Mouse (Mus musculus) adrenal gland, postnatal 14 days (tissue): Measurements from ENCODE around the gene Pnpla2. TPM values are rescaled to one million over a fixed set of nuclear protein-coding genes. Genes with fewer than 3 reads are reported as not detected.
"Not testable (repeated sequence)": the region's sequence is repeated elsewhere in the genome, so short reads cannot be mapped to it uniquely, and the experiment has no call there.

Experiments
- DNase-seq: peaks from one replicate; pipeline ENCODE4 v3.0.0; 2021; ENCODE audit warnings: mixed read lengths
- total RNA-seq: library from RNA; stranded (reverse); gene quantifications from 2 replicates; pipeline ENCODE4 v1.2.3, GENCODE M21; 2021

Pnpla2 gene
- total RNA-seq, 1 experiment from 2014 or later: 1,289 TPM

DNA sequence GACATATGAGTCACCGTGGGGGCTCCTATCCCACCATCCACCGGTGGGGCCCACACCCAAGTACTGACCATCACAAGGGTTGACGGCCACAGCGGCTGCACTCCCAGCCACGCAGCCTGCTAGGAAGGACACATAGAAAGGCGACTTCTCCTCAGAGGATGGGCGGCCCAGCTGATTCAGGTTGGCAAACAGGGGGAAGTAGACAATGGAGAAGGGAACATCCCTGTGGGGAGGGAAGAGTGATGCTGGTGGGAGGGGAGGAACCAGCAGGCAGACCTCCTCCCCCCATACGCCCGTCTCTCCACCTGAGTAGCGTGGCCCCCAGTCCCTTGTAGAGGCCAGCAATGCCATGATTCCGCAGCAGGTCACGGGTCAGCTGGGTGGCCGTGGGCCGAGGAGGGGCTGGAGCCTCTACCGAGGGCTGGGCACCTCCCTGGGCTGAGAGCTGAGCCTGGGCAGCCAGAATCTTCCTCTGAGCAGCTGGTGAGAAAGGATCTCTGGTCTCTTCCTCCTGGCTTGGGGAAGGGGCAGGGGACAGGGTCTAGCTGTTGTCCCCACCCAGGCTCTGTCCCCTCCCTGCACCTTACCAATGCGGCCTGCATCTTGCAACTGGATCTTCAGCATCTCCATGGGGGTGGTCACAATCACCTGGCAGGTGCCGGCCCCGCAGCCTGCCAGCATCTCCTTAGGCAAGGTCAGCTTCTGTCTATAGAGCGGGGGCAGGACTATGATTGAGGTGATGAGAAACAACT is 23.4 kb upstream of the Pnpla2 start:
- no peak for DNase-seq

- DNase-seq: peak; percentile 90
Observed at GRCm38 (mm10) chr7:141432186-141432611, 22.8 kb upstream of the Pnpla2 start.

DNA sequence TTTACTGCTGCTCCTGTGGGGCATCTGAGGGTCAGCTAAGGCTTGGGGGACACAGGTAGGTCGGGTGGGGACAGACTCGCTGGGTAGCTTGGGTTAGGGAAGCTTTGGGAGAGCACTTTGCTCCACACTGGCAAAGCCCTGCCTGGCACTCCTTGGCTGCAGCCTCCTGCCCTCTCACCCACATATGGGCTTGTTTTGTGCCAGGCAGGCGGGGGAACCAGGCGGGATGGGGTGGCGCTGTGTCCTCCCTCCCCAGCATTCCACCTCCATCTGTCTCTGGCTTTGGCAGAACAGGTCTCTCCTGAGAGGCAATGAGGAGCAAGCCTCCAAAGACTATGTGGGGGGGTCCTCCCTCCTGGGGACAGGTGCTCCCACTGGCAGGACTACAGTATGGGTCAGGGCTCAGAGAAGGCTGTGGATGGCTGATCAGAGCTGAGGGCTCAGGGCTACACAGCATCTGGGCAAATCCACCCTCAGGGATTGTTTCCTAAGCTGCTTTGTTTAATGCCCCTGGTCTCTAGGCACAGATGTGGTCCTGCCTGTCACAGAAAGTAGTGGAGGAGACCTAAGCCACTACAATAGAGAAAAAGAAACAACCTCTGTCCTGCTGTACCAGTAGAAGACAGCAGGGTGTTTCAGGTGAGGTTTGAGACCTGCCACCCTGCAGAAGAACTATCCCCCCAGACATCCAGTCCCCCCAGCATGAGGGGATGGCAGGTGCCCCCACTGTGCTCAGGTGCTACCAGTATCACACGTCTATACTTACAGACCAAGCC is 22.1 kb upstream of the Pnpla2 start:
- DNase-seq: peak; percentile 82

GRCm38 (mm10) chr7:141433517-141434400 is 21.2 kb upstream of the Pnpla2 start:
- no peak for DNase-seq

GRCm38 (mm10) chr7:141434464-141434863 is 20.5 kb upstream of the Pnpla2 start:
- peak; percentile 72 for DNase-seq

DNA sequence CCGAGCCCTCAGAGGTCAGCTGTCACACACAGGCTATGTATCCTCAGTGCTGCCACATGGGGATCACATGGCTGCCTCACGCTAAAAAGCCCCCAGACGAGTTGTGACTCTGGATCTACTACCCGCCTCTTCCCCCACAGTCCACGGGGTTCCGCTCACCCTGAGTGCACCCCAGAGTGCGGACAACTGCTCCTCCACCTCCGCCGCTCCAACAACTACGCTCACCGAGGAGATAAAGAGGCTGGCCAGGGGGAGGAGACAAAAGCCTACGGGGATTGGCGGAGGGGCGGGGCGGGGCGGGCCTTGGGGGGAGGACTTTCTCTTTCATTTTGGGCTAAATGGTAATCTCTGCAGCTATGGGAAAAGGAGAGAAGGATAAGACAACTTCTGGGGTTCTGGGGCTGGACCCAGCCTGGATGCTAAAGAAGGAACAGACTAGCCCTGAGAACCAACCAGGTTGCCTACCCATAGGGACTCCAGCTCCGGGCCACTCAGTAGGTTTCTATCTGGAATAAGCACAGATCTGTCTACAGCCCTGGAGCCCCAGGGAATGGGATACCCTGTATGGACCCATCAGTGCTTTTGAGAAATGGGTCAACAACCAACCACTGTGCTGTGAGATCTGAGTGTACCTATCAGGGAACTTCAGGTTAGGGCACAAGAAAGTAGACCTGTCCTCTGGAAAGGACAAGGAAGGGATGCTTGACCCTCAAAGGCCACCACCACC is 19.7 kb upstream of the Pnpla2 start:
- DNase-seq: peak; percentile 85

- DNase-seq: no peak
Observed at GRCm38 (mm10) chr7:141435856-141436522, 19.0 kb upstream of the Pnpla2 start.

- DNase-seq: no peak
Observed at GRCm38 (mm10) chr7:141436523-141436892, 18.5 kb upstream of the Pnpla2 start.

DNA sequence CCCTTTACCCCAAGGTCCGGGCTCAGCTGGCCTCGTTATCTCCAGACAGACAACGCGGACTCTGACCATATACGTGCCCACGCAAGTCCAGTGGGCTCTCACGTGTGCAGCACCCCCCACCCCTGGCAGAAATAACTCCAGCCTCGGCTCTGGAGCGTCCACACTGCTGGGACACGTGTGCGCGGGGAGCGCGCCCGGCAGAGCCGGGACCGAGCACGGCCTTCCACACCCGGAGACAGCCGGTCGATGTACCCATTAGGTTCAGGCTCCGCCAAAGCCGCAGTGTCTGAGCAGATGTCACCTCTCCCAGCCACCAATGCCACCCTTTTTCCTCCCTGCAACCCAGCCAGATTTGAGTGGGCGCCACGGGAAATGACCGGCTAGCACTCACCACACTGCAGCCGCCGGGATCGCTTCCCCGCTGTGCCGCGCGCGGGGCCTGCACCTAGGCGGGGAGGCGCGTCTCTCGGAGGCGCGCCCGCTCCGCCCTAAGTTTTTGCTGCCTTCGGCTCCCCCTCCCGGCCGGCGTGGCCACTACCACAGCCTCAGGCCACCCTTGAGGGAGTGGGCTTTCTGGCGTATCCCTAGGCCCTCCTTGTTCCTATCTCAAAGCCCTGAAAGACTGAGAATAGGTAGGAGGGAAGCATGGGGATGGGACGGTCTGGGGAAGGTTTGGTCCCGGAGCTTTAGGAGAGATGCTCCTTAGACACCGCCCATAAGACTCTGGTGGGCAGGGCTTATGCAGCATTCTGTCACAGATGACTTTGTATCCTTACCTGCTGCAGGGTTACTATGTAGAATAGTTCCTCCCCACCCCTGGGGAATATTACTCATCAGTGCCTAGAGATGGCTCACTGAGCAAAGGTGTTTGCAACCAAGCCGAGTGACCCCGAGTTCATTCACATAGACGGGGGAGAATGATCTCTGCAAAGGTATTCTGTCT is 17.5 kb upstream of the Pnpla2 start, which contains the start of gene Slc25a22:
Slc25a22 (minus strand) TSS at position 715 of the 943 bp plus-strand sequence.
- peak; percentile 92 for DNase-seq

DNA sequence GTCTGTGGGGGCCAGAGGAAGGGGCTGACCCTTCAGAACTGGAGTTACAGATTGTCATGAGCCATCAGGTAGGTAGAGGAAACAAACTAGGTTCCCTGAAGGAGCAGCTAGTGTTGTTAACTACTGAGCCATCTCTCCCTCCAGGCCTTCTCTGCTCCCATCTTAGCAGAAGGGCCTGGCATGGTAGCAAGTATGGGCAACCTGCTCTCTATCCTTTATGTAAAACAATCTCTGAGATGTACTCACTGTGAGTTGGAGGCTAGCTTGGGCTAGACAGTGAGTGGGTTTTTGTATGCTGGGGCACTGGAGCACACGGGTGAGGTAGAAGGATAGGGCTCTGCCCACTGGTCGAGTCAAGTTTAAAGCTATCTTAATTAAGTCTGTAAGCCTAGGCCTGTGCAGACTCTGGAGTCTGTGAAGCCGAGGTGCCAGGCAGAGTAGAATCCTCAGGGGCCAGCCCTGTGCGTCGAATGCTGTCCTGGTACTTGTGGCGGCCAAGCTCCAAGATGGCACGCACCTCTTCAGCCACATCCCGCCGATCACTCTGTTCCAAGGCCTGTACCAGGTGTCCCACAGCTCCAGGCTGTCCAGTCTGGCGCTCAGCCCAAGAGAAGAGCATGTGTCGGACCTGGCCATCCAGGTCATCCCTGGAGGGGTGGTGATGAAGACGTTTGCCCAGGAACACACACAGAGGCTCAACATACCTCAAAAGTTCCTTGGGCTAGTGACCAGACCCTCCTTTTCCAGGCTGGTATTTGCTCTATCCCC is 16.6 kb upstream of the Pnpla2 start:
- DNase-seq: no peak

- DNase-seq: no peak
Observed at GRCm38 (mm10) chr7:141439140-141439679, 15.8 kb upstream of the Pnpla2 start.

- no peak for DNase-seq
Observed at GRCm38 (mm10) chr7:141439811-141440210, 15.2 kb upstream of the Pnpla2 start.

DNA sequence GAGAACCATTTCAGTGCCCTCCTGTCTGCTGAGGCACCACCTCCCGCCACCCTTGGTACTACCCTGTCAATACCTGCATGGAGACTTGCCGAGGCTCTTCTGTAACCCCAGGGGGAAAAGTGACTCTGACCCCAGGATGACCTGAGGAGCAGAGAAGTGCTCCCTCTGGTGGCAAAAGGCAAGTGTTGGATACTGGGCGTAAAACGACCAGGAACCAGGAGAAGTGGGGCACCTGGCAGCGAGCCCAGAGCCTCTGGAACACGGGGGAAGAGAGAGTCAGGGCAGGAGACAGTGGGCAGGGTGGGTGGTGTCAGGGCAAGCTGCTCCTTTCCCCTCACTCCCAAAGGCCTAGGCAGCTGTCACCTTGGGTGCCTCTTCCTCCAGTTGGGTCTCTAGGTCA is 14.4 kb upstream of the Pnpla2 start:
- DNase-seq: peak; percentile 80

- DNase-seq: no peak
Observed at GRCm38 (mm10) chr7:141441460-141441859, 13.5 kb upstream of the Pnpla2 start.

GRCm38 (mm10) chr7:141442199-141442598 is 12.8 kb upstream of the Pnpla2 start:
- no peak for DNase-seq

- DNase-seq: no peak
Observed at GRCm38 (mm10) chr7:141443081-141443821, 11.7 kb upstream of the Pnpla2 start.

- DNase-seq: peak; percentile 85
Observed at GRCm38 (mm10) chr7:141443828-141444237, 11.2 kb upstream of the Pnpla2 start, which contains the start of gene Pidd1. Pidd1 (minus strand) TSS chr7:141444025.

DNA sequence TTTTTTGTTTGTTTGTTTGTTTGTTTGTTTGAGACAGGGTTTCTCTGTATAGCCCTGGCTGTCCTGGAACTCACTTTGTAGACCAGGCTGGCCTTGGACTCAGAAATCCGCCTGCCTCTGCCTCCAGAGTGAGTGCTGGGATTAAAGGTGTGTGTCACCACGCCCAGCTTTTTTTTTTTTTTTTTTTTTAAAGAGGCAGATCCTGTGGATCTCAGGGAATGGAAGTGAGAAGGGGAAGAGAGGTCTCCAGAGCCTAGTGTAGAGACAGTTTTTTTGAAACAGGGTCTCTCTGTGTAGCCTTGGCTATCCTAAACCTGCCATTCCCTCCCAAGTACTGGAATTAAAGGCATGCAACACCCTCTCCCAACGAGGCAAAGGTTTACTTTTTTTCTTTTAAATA is 8.6 kb upstream of the Pnpla2 start:
- DNase-seq: not testable (repeated sequence)
